Mouse (Mus musculus) MEL-GATA-1-ER (cell line): ENCODE data around the gene Eif3b.

Source experiments
- DNase-seq: peaks from one replicate; pipeline ENCODE4 v3.0.0-alpha.2; 2012; ENCODE audit warnings: low read depth; ENCODE audit errors: extremely low read depth

Gene Eif3b

DNA sequence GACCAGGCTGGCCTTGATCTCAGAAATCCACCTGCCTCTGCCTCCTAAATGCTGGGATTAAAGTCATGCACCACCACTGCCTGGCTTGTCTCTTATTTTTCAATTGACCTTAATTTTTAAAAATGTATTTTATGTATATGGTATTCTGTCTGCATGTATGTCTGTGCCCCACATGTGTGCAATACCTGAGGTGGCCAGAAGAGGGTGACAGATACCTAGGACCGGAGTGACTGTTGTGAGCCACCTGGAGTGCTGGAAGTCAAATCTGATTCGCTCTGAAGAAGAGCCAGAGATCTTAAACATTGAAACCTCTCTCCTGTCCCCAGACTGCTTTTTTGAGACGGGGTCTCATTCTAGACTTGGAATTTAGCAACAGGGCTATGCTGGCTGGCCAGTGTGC, 53.2 kb downstream of the Eif3b start:
- DNase-seq = peak; percentile 26

DNA sequence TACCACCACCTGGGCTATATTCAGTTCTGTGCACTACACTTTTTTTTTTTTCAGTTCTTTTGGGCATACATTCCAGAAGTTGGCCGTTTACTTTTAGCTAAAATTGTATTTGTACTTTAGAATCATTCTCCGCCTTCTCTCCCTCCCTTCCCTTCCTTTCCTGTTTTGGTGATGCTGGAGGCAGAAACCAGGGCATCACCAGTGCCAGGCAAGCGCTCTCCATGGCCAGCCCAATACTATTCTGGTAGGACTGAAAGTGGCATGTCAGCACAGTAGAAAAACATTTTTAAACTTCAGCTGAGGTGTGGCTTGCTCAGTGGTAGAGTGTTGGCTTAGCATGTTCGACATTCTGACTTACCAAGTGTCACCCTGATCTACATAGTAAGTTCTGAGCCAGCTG, 62.3 kb downstream of the Eif3b start:
- no peak for DNase-seq

DNA sequence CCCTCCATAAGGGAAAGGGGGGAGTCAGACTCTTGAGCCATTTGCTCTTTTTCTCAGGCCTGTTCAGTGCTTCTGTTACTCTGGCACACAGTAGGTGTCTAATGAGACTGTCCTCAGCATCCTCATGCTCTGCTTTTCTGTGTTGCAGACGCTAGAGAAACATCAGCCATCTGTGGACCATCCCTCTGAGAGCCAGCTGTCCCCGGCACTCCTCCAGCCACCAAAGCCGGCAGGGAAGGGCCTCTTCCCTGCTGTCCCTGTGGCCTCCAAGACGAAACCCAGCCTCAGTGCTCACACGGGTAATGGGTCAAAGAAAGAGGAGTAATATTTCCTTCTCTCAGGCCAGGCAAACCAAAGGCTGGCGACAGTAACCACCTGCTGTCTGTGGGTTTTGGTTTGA, 72.0 kb downstream of the Eif3b start:
- DNase-seq = no peak

DNA sequence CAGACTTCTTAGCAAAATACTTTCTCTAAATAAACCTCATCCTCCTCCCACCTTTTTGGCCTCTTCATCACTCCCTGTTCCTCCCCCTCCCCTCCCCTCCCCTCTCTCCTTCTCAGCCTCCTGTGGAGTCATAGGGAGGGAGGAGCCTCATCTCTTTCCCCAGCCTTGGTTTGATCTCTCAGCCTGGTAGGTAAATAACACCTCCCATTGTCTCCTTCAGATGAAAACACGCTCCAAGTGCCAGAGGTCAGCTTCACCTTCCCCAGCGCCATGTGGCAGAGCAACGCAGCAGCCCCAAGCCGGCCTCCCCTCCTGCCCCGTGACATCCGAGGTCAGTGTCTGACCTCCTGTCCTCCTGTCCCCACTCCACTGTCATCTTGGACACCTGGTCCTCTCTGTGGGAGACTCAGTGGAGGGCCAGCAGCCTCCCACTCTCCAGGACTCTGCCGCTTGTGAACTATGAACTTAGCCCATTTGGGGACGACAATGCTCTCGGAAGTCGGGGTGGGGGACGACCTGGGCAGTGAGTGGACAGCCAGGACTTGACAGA, 73.6 kb downstream of the Eif3b start:
- no peak for DNase-seq
